Mouse (Mus musculus) skeletal muscle tissue, adult 2 months (tissue): ENCODE results near the gene Ube2f.
A peak's percentile ranks its signal among the peaks of the same experiment; 100 is the strongest.

ENCODE experiments used
- DNase-seq: peaks from one replicate; pipeline ENCODE4 v3.0.0-alpha.2; 2012; ENCODE audit warnings: low read depth, low spot score

The Ube2f gene

GRCm38 (mm10) chr1:91249564-91250414 lies at the start of gene Ube2f:
Ube2f (plus strand) TSS chr1:91250304.
- peak; percentile 99 for DNase-seq

- no peak for DNase-seq
Measured at GRCm38 (mm10) chr1:91201122-91201521, 49.0 kb upstream of the Ube2f start.

- no peak for DNase-seq
Measured at GRCm38 (mm10) chr1:91204221-91204765, 45.8 kb upstream of the Ube2f start.

- no peak for DNase-seq
Measured at GRCm38 (mm10) chr1:91205651-91206050, 44.5 kb upstream of the Ube2f start.

GRCm38 (mm10) chr1:91206336-91206735 lies 43.8 kb upstream of the Ube2f start:
- no peak for DNase-seq

GRCm38 (mm10) chr1:91206873-91207272 lies 43.2 kb upstream of the Ube2f start:
- no peak for DNase-seq

- DNase-seq, result no peak
Measured at GRCm38 (mm10) chr1:91207334-91208074, 42.6 kb upstream of the Ube2f start.

- peak; percentile 53 for DNase-seq
Measured at GRCm38 (mm10) chr1:91209343-91209742, 40.8 kb upstream of the Ube2f start.

- peak; percentile 89 for DNase-seq
Measured at GRCm38 (mm10) chr1:91209785-91210184, 40.3 kb upstream of the Ube2f start.

- no peak for DNase-seq
Measured at GRCm38 (mm10) chr1:91211099-91211498, 39.0 kb upstream of the Ube2f start.

- DNase-seq, result no peak
Measured at GRCm38 (mm10) chr1:91211591-91212008, 38.5 kb upstream of the Ube2f start.

GRCm38 (mm10) chr1:91215264-91215663 lies 34.8 kb upstream of the Ube2f start:
- no peak for DNase-seq

- DNase-seq, result no peak
Measured at GRCm38 (mm10) chr1:91215981-91216380, 34.1 kb upstream of the Ube2f start.

GRCm38 (mm10) chr1:91216504-91217267 lies 33.4 kb upstream of the Ube2f start:
- DNase-seq, result peak; percentile 61

GRCm38 (mm10) chr1:91219641-91220321 lies 30.3 kb upstream of the Ube2f start:
- no peak for DNase-seq

- DNase-seq, result no peak
Measured at GRCm38 (mm10) chr1:91220322-91220672, 29.8 kb upstream of the Ube2f start.

GRCm38 (mm10) chr1:91226562-91226961 lies 23.5 kb upstream of the Ube2f start:
- DNase-seq, result no peak

- no peak for DNase-seq
Measured at GRCm38 (mm10) chr1:91227381-91228054, 22.6 kb upstream of the Ube2f start.

GRCm38 (mm10) chr1:91231142-91231541 lies 19.0 kb upstream of the Ube2f start:
- DNase-seq, result no peak

- no peak for DNase-seq
Measured at GRCm38 (mm10) chr1:91231896-91232295, 18.2 kb upstream of the Ube2f start.

- no peak for DNase-seq
Measured at GRCm38 (mm10) chr1:91235395-91235794, 14.7 kb upstream of the Ube2f start.
